ENCODE assay signal across 8 mouse cellular contexts in the genomic region with DNA sequence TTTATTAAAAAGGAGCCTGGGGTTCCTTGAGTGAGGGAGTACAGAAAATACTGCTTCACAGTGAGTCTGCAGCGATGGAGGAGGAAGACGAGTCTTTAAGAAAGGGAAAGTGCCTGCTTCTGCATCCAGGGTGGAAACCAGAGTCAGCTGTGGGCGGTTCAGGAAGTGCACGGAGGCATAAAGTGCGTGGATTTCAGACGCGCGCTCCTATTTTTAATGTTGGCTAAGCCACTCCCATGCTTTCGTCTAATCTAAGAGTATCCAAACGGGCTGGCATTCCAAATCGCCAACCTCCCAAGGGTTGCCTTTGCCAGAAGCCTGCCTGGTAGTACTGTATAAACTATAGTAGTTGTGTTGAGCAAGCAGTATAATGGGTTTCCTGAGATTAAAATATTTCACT. TPM values are rescaled to one million over a fixed set of nuclear protein-coding genes. Genes with fewer than 3 reads are reported as not detected.
DNase-seq lines count a peak whose midpoint lies in the region; ATAC-seq and TF ChIP-seq lines count a peak whose summit lies in the region.

No protein-coding gene starts in this region.

- H3K4me3 ChIP-seq in forebrain, postnatal 0 days (ENCODE audit: low read depth, low read length): no peak overlapping the region
- no peak overlapping the region for H3K4me3 ChIP-seq in hindbrain, embryonic 15.5 days
- peak overlapping the region; percentile 88 for H3K4me3 ChIP-seq in megakaryocyte, embryonic 14.5 days (replicated peaks)
- H3K4me3 ChIP-seq in stomach, embryonic 15.5 days (replicated peaks): peak overlapping the region; percentile 19

- peak; percentile 8 for DNase-seq in urinary bladder, postnatal 25 days (ENCODE audit: low spot score)
- DNase-seq in urinary bladder, postnatal 10 days (ENCODE audit: low spot score): no peak
- peak; percentile 18 for DNase-seq in forebrain, postnatal 0 days
- DNase-seq in left cerebral cortex, postnatal 10 days (ENCODE audit: extremely low spot score in 1 of 2, low spot score in 2 of 2): peak; percentile 26 to 30
- DNase-seq in spleen, postnatal 4 days (ENCODE audit: low spot score in 2 of 2): no peak

- intact Hi-C loops in left cerebral cortex, postnatal 10 days (cut with DNase I): no loop called here

- H3K4me1 ChIP-seq in forebrain, postnatal 0 days (ENCODE audit: insufficient read depth): peaks cover 11% of the 10 kb centered on the region
- H3K4me1 ChIP-seq in hindbrain, embryonic 15.5 days (replicated peaks): peaks cover 24% of the 10 kb centered on the region
- peaks cover 59% of the 10 kb centered on the region for H3K4me1 ChIP-seq in megakaryocyte, embryonic 14.5 days
- H3K4me1 ChIP-seq in stomach, embryonic 15.5 days: peaks cover 12% of the 10 kb centered on the region

- peak overlapping the region; percentile 35 for H3K4me2 ChIP-seq in forebrain, postnatal 0 days (ENCODE audit: low read depth)
- H3K4me2 ChIP-seq in hindbrain, embryonic 15.5 days: peak overlapping the region; percentile 30
- H3K4me2 ChIP-seq in stomach, embryonic 15.5 days: peak overlapping the region; percentile 48

- H3K36me3 ChIP-seq in forebrain, postnatal 0 days (ENCODE audit: insufficient read depth): no peaks in the 10 kb centered on the region
- H3K36me3 ChIP-seq in hindbrain, embryonic 15.5 days: no peaks in the 10 kb centered on the region
- H3K36me3 ChIP-seq in megakaryocyte, embryonic 14.5 days (replicated peaks; ENCODE audit: low read length): peaks cover 3% of the 10 kb centered on the region
- H3K36me3 ChIP-seq in stomach, embryonic 15.5 days: no peaks in the 10 kb centered on the region

- no peaks in the 10 kb centered on the region for H3K9me3 ChIP-seq in forebrain, postnatal 0 days (ENCODE audit: low read length)
- no peaks in the 10 kb centered on the region for H3K9me3 ChIP-seq in hindbrain, embryonic 15.5 days
- peaks cover 4% of the 10 kb centered on the region for H3K9me3 ChIP-seq in megakaryocyte, embryonic 14.5 days
- no peaks in the 10 kb centered on the region for H3K9me3 ChIP-seq in stomach, embryonic 15.5 days

- H3K27me3 ChIP-seq in forebrain, postnatal 0 days (ENCODE audit: insufficient read depth, low read length): no peaks in the 10 kb centered on the region
- H3K27me3 ChIP-seq in hindbrain, embryonic 15.5 days: no peaks in the 10 kb centered on the region
- H3K27me3 ChIP-seq in megakaryocyte, embryonic 14.5 days (replicated peaks): no peaks in the 10 kb centered on the region
- H3K27me3 ChIP-seq in stomach, embryonic 15.5 days (replicated peaks): no peaks in the 10 kb centered on the region

- no peak overlapping the region for H3K27ac ChIP-seq in forebrain, postnatal 0 days (ENCODE audit: low read depth, low read length)
- H3K27ac ChIP-seq in hindbrain, embryonic 15.5 days (replicated peaks): no peak overlapping the region
- H3K27ac ChIP-seq in stomach, embryonic 15.5 days: no peak overlapping the region

- H3K9ac ChIP-seq in forebrain, postnatal 0 days: no peak overlapping the region
- no peak overlapping the region for H3K9ac ChIP-seq in hindbrain, embryonic 15.5 days
- H3K9ac ChIP-seq in stomach, embryonic 15.5 days: 0 out of 2 replicates have a peak overlapping the region, but pooled peaks have one; percentile 4

- no peak for TF ChIP-seq CTCF in forebrain, postnatal 0 days (IDR thresholded peaks at IDR 0.05; ENCODE audit: low read depth)

- 37% methylated on average over 11 of the region's 11 CpGs for WGBS in forebrain, postnatal 0 days
- WGBS in hindbrain, embryonic 15.5 days: 32% methylated on average over 11 of the region's 11 CpGs
- 31% methylated on average over 11 of the region's 11 CpGs for WGBS in stomach, embryonic 15.5 days

- no peak for ATAC-seq in forebrain, postnatal 0 days
- ATAC-seq in hindbrain, embryonic 15.5 days (ENCODE audit: low FRiP score, low read depth): no peak
- ATAC-seq in stomach, embryonic 15.5 days (ENCODE audit: insufficient read depth, low FRiP score, low read depth): no peak

RNA-seq across cellular contexts. Expression of gene Nap1l1, which starts 50.4 kb away (rescaled TPM):
- 114 and 121 TPM in 2 replicates for total RNA-seq in forebrain, postnatal 0 days (2014; rRNA removed)
- 162 and 189 TPM in 2 replicates for polyA plus RNA-seq in forebrain, postnatal 0 days (2015; fragmentation: Nextera tagmentation; extraction: Ambion mirVana)
- polyA plus RNA-seq in hindbrain, embryonic 15.5 days (2015; fragmentation: Nextera tagmentation; extraction: Ambion mirVana): 164 and 175 TPM in 2 replicates
- total RNA-seq in left cerebral cortex, postnatal 10 days (2021): 100 to 1,000 TPM; 237 to 241 TPM
- 40.1 and 96.6 TPM in 2 replicates for polyA plus RNA-seq in megakaryocyte, embryonic 14.5 days (2012; ENCODE audit: insufficient read depth, low replicate concordance)
- 188 and 214 TPM in 2 replicates for polyA plus RNA-seq in stomach, embryonic 15.5 days (2015; fragmentation: Nextera tagmentation; extraction: Ambion mirVana)

Comparison
In these comparisons a context has a peak if more than half of its experiments do, and no peak if none do; other contexts are left out.
1. DNase-seq: peak in urinary bladder, postnatal 25 days (single experiment), forebrain, postnatal 0 days (single experiment) and left cerebral cortex, postnatal 10 days (2 of 2); none in urinary bladder, postnatal 10 days (single experiment) and spleen, postnatal 4 days (0 of 2).
2. H3K4me3 ChIP-seq: peak in megakaryocyte, embryonic 14.5 days (single experiment) and stomach, embryonic 15.5 days (single experiment); none in forebrain, postnatal 0 days (single experiment) and hindbrain, embryonic 15.5 days (single experiment).
3. Peak in every context shown above with its lines, with median percentiles within 50 percentile points of each other: H3K4me2 ChIP-seq.